Mouse (Mus musculus): ENCODE measurements around the gene Smyd5. TPM values are rescaled to one million over a fixed set of nuclear protein-coding genes. Genes with fewer than 3 reads are reported as not detected.

Gene Smyd5
- polyA plus RNA-seq (2014; fragmentation: Illumina TruSeq; extraction: RNeasy Lipid Tissue Mini Kit (QIAGEN cat#74804); ENCODE audit: insufficient read depth, low read depth, low replicate concordance): 9.1 TPM

GRCm38 (mm10) chr6:85431842-85432431 lies at the start of gene Smyd5:
Gene Smyd5, plus strand, starts transcription at chr6:85431989.

GRCm38 (mm10) chr6:85423836-85424379 lies 7.9 kb upstream of the Smyd5 start, which contains the start of gene Noto:
Gene Noto, plus strand, starts transcription at chr6:85423886.

DNA sequence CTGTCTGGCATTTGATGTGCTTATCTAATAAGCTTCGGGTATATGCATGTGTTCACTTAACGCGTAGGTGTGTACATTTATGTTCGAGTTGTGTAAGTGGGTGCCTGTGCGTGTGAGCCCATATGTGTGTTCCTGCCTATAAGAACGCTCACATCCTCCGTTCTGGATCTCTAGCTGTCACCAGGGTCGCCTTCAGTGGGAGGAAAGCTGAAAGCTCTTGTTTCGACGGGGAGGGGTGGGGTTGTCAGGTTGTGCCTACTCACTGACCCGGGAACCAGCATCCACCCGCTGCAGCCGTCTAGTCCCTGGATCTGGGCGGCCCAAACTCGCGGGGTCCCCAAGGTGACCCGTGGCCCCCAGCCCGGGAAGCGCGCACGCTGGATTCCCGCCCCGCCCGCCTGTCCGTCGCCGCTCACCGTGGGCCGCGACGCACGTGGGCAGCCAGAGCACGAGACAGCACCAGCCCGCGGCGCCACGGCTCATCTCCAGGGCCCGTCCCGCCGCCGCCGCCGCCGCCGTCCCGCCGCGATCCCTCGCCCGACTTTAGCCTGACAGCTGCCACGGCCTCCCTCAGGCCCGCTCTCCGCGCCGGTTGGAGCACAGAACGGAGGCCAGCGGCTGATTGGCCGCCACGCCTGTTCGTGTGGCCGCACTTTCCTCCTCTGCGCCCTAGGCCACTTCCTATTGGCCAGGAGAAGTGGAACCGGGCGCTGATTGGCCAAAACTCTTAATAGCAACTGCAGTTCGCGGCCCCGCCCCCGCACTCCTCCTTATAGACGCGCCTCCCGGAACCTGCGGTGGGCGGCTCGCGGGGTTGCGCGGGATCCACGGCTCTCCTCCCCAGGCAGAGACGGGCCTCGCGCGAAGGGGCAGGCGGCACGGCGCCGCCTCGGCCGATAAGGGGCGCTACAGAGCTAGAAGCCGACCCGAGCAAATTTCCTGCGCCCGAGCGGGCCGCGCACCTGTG lies 19.2 kb downstream of the Smyd5 start, which contains the start of gene Cct7:
Gene Cct7 (plus strand): TSS at position 818 of the 967 bp plus-strand sequence.

GRCm38 (mm10) chr6:85451664-85452410 lies 20.0 kb downstream of the Smyd5 start, which contains the start of gene Pradc1:
Gene Pradc1, minus strand, starts transcription at chr6:85451970.

Other genes starting within 250 kb of the Smyd5 start
- gene Emx1, start 244.6 kb upstream of the Smyd5 start, polyA plus RNA-seq (2014; fragmentation: Illumina TruSeq; extraction: RNeasy Lipid Tissue Mini Kit (QIAGEN cat#74804); ENCODE audit: insufficient read depth, low read depth, low replicate concordance): not detected
- gene Sfxn5, start 98.6 kb upstream of the Smyd5 start, polyA plus RNA-seq (2014; fragmentation: Illumina TruSeq; extraction: RNeasy Lipid Tissue Mini Kit (QIAGEN cat#74804); ENCODE audit: insufficient read depth, low read depth, low replicate concordance): 3.7 TPM
- 8.5 TPM for gene Rab11fip5, start 57.4 kb upstream of the Smyd5 start, polyA plus RNA-seq (2014; fragmentation: Illumina TruSeq; extraction: RNeasy Lipid Tissue Mini Kit (QIAGEN cat#74804); ENCODE audit: insufficient read depth, low read depth, low replicate concordance)
- gene Noto, start 8.1 kb upstream of the Smyd5 start, polyA plus RNA-seq (2014; fragmentation: Illumina TruSeq; extraction: RNeasy Lipid Tissue Mini Kit (QIAGEN cat#74804); ENCODE audit: insufficient read depth, low read depth, low replicate concordance): not detected
- gene Cct7, start 19.5 kb downstream of the Smyd5 start, polyA plus RNA-seq (2014; fragmentation: Illumina TruSeq; extraction: RNeasy Lipid Tissue Mini Kit (QIAGEN cat#74804); ENCODE audit: insufficient read depth, low read depth, low replicate concordance): 135 TPM
- 23.8 TPM for gene Pradc1, start 20.0 kb downstream of the Smyd5 start, polyA plus RNA-seq (2014; fragmentation: Illumina TruSeq; extraction: RNeasy Lipid Tissue Mini Kit (QIAGEN cat#74804); ENCODE audit: insufficient read depth, low read depth, low replicate concordance)
- not detected for gene Fbxo41, start 71.0 kb downstream of the Smyd5 start, polyA plus RNA-seq (2014; fragmentation: Illumina TruSeq; extraction: RNeasy Lipid Tissue Mini Kit (QIAGEN cat#74804); ENCODE audit: insufficient read depth, low read depth, low replicate concordance)
- not detected for gene Egr4, start 81.6 kb downstream of the Smyd5 start, polyA plus RNA-seq (2014; fragmentation: Illumina TruSeq; extraction: RNeasy Lipid Tissue Mini Kit (QIAGEN cat#74804); ENCODE audit: insufficient read depth, low read depth, low replicate concordance)
- 0.84 TPM for gene Alms1, start 155.5 kb downstream of the Smyd5 start, polyA plus RNA-seq (2014; fragmentation: Illumina TruSeq; extraction: RNeasy Lipid Tissue Mini Kit (QIAGEN cat#74804); ENCODE audit: insufficient read depth, low read depth, low replicate concordance)